ENCODE assay signal across 12 mouse cellular contexts in the genomic region with DNA sequence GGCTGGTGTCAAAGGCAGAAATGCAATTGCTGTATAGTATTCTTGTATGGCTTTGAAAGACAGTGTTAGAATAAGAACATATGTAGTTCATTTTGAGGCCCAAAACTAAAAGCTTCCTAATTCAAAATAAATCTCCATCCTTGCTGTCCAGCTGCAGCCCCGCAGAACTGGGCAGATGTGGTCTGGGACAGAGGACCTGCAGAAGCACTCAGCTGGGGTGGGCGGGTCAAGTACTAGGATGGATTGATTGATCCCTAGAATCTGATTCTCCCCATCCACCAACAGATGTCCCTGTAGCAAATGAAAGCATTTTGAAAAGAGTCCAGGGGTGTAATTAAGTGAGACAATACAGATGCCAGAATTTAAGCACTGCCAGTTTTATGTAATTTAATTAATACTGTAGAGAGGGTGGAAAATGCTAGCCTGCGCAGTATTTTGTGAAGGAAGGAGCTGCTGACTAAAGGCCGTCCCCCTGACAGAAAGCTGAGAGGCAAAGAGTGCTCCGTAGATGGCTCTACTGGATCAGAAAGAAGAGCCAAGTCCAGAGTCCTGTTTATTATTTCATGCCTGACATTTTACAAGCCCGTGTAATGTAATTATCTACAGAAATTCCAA. TPM values are rescaled to one million over a fixed set of nuclear protein-coding genes. Genes with fewer than 3 reads are reported as not detected.
DNase-seq lines count a peak whose midpoint lies in the region.
"Had no signal": no experiment of that assay in that cellular context is flagged by ENCODE, and none has a peak within 500 bp of the region (broad histone marks: within the 10 kb centered on the region; RNA-seq: fewer than 3 reads in every experiment).

No protein-coding gene starts in this region.

- intact Hi-C loops in gastrocnemius, postnatal 14 days (cut with DNase I; ENCODE audit: low total_unique reads), result no loop called here

- DNase-seq in gastrocnemius, postnatal 14 days, result peak; percentile 9
- no peak for DNase-seq in gastrocnemius, postnatal 25 days
- DNase-seq in layer of hippocampus, adult 9-11 months, result peak; percentile 21
- no peak for DNase-seq in layer of hippocampus, adult 11-12 months (ENCODE audit: low spot score)
- peak; percentile 35 for DNase-seq in Muller cell, postnatal 12 days (ENCODE audit: inconsistent ontology term)
- peak; percentile 10 for DNase-seq in lung, postnatal 10 days
- DNase-seq in urinary bladder, adult 18-20 months (ENCODE audit: low spot score in 2 of 2), result no peak
- DNase-seq: cerebellum, adult 2 months; heart, adult 18-20 months; right cerebral cortex, adult 18-20 months had no signal

RNA-seq across cellular contexts. Expression of gene Pabpc6, which starts 5.8 kb away (rescaled TPM):
- total RNA-seq in gastrocnemius, postnatal 14 days (2021), result not detected
- total RNA-seq in gastrocnemius, postnatal 25 days (2021), result not detected
- total RNA-seq: heart, adult 18-20 months; heart, postnatal 10 days; MEL had no signal

Comparison
In these comparisons a context has a peak if more than half of its experiments do, and no peak if none do; other contexts are left out.
1. DNase-seq: peak in gastrocnemius, postnatal 14 days (single experiment), layer of hippocampus, adult 9-11 months (single experiment), Muller cell, postnatal 12 days (single experiment) and lung, postnatal 10 days (single experiment); none in gastrocnemius, postnatal 25 days (single experiment), layer of hippocampus, adult 11-12 months (single experiment) and urinary bladder, adult 18-20 months (0 of 2).